Mouse (Mus musculus): Measurements from ENCODE around the gene Il1rapl2. TPM values are rescaled to one million over a fixed set of nuclear protein-coding genes. Genes with fewer than 3 reads are reported as not detected.

Gene Il1rapl2
- polyA plus RNA-seq, 1 experiment, result not detected

GRCm38 (mm10) chrX:137923490-137923889, 353.1 kb downstream of the Il1rapl2 start:
- no peak overlapping the region for H3K27ac ChIP-seq (ENCODE audit: insufficient read depth, low read depth, low read length)
- TF ChIP-seq CTCF (conservative IDR thresholded peaks at IDR 0.05; ENCODE audit: insufficient read depth, insufficient read length, low read depth, low read length) (no peak), POLR2A (IDR thresholded peaks at IDR 0.05; ENCODE audit: low read depth, low read length) (no peak)
- DNase-seq, result no peak
- H3K27me3 ChIP-seq (replicated peaks; ENCODE audit: control insufficient read depth, insufficient read depth, low read length), result no peaks in the 10 kb centered on the region
- no peaks in the 10 kb centered on the region for H3K4me1 ChIP-seq (ENCODE audit: control insufficient read depth, insufficient read depth, low read length)
- no peaks in the 10 kb centered on the region for H3K36me3 ChIP-seq (ENCODE audit: control insufficient read depth, insufficient read depth, low read length)
- no peak overlapping the region for H3K4me3 ChIP-seq (ENCODE audit: insufficient read depth, low read depth, low read length)

DNA sequence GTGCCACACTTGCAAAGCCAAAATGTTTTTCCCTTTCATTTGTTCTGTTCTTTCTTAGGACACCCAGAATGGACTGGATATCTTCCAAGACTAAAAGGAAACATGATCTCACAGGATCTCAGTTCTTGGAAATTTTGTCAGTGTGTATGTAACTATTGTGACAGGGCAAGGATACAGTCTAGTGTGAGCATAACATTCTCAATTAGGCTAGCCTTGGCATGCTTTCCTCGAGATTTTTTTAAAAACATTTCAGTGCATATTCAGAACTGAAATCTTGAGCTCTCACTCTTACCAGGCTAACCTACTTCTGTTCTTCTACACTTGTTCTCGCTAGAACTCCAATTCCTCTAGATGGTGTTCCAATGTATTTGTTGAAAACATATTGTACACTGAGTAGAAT, 356.4 kb downstream of the Il1rapl2 start:
- no peaks in the 10 kb centered on the region for H3K4me1 ChIP-seq (ENCODE audit: control insufficient read depth, insufficient read depth, low read length)
- H3K4me3 ChIP-seq (ENCODE audit: insufficient read depth, low read depth, low read length), result no peak overlapping the region
- no peaks in the 10 kb centered on the region for H3K27me3 ChIP-seq (replicated peaks; ENCODE audit: control insufficient read depth, insufficient read depth, low read length)
- DNase-seq, result no peak
- 58% methylated on average over 2 of the region's 2 CpGs for WGBS
- TF ChIP-seq CTCF (conservative IDR thresholded peaks at IDR 0.05; ENCODE audit: insufficient read depth, insufficient read length, low read depth, low read length), result no peak
- no peak overlapping the region for H3K27ac ChIP-seq (ENCODE audit: insufficient read depth, low read depth, low read length)
- no peaks in the 10 kb centered on the region for H3K36me3 ChIP-seq (ENCODE audit: control insufficient read depth, insufficient read depth, low read length)

DNA sequence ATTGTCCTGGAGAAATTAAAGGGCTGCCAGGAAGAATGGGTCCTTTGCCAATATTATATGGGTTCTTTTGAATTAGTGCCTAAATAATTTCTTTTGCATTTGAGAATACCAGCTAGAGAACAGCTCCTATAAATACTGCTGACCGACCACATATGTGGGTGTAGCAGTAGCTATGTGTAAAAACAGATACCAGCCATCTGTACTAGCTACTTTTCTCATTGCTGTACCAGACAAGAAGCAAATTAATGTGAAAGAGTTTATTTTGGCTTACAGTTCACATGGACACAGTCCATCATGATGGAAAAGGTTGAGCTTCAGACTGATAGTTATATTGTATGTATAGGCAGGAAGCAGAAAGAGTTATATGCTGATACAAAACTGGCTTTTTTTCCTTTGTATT, 377.3 kb downstream of the Il1rapl2 start:
- no peak for DNase-seq
- H3K27me3 ChIP-seq (replicated peaks; ENCODE audit: control insufficient read depth, insufficient read depth, low read length), result no peaks in the 10 kb centered on the region
- TF ChIP-seq CTCF (conservative IDR thresholded peaks at IDR 0.05; ENCODE audit: insufficient read depth, insufficient read length, low read depth, low read length), result no peak
- TF ChIP-seq POLR2A (IDR thresholded peaks at IDR 0.05; ENCODE audit: low read depth, low read length), result no peak
- H3K4me1 ChIP-seq (ENCODE audit: control insufficient read depth, insufficient read depth, low read length), result no peaks in the 10 kb centered on the region
- H3K27ac ChIP-seq (ENCODE audit: insufficient read depth, low read depth, low read length), result no peak overlapping the region
- H3K4me3 ChIP-seq (ENCODE audit: insufficient read depth, low read depth, low read length), result no peak overlapping the region
- 79% methylated on average over 1 of the region's 1 CpGs for WGBS
- no peaks in the 10 kb centered on the region for H3K36me3 ChIP-seq (ENCODE audit: control insufficient read depth, insufficient read depth, low read length)

DNA sequence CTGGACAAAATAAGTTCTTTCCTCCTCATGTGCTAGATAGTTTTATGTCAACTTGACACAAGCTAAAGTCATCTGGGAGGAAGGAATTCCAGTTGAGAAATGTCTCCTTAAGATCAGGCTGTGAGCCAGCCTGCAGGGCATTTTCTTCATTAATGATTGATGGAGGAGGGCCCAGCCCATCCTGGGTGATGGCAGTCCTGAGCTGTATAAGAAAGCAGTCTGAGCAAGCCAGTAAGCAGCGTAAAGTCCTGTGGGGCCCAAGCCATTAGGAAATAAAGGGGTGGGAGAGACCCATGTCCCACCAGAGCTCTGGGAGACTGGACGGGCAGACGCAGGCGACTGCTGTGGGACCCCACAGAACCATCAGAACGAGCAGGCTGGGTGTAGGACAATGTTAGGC, 400.9 kb downstream of the Il1rapl2 start:
- H3K4me3 ChIP-seq (ENCODE audit: insufficient read depth, low read depth, low read length), result no peak overlapping the region
- peak; percentile 26 for DNase-seq
- TF ChIP-seq CTCF (conservative IDR thresholded peaks at IDR 0.05; ENCODE audit: insufficient read depth, insufficient read length, low read depth, low read length), result no peak
- no peak for TF ChIP-seq POLR2A (IDR thresholded peaks at IDR 0.05; ENCODE audit: low read depth, low read length)
- H3K27ac ChIP-seq (ENCODE audit: insufficient read depth, low read depth, low read length), result no peak overlapping the region
- H3K27me3 ChIP-seq (replicated peaks; ENCODE audit: control insufficient read depth, insufficient read depth, low read length), result no peaks in the 10 kb centered on the region
- H3K36me3 ChIP-seq (ENCODE audit: control insufficient read depth, insufficient read depth, low read length), result no peaks in the 10 kb centered on the region
- no peaks in the 10 kb centered on the region for H3K4me1 ChIP-seq (ENCODE audit: control insufficient read depth, insufficient read depth, low read length)
- WGBS, result 75% methylated on average over 5 of the region's 5 CpGs

GRCm38 (mm10) chrX:138043113-138043512, 472.7 kb downstream of the Il1rapl2 start:
- H3K27ac ChIP-seq (ENCODE audit: insufficient read depth, low read depth, low read length), result no peak overlapping the region
- 96% methylated on average over 3 of the region's 3 CpGs for WGBS

GRCm38 (mm10) chrX:138103954-138104353, 533.5 kb downstream of the Il1rapl2 start:
- WGBS, result 8% methylated on average over 6 of the region's 6 CpGs
- Histone ChIP-seq H3K27me3 (replicated peaks; ENCODE audit: control insufficient read depth, insufficient read depth, low read length) (no peaks in the 10 kb centered on the region), H3K4me1 (ENCODE audit: control insufficient read depth, insufficient read depth, low read length) (no peaks in the 10 kb centered on the region), H3K4me3 (ENCODE audit: insufficient read depth, low read depth, low read length) (no peak overlapping the region), H3K27ac (ENCODE audit: insufficient read depth, low read depth, low read length) (no peak overlapping the region), H3K36me3 (ENCODE audit: control insufficient read depth, insufficient read depth, low read length) (no peaks in the 10 kb centered on the region)
- no peak for TF ChIP-seq POLR2A (IDR thresholded peaks at IDR 0.05; ENCODE audit: low read depth, low read length)
- no peak for DNase-seq

More at GRCm38 (mm10) chrX:138043113-138043512, 472.7 kb downstream of the Il1rapl2 start:
- Histone ChIP-seq H3K36me3 (ENCODE audit: control insufficient read depth, insufficient read depth, low read length) (no peaks in the 10 kb centered on the region), H3K4me1 (ENCODE audit: control insufficient read depth, insufficient read depth, low read length) (no peaks in the 10 kb centered on the region), H3K27me3 (replicated peaks; ENCODE audit: control insufficient read depth, insufficient read depth, low read length) (no peaks in the 10 kb centered on the region), H3K4me3 (ENCODE audit: insufficient read depth, low read depth, low read length) (no peak overlapping the region)
- TF ChIP-seq POLR2A (IDR thresholded peaks at IDR 0.05; ENCODE audit: low read depth, low read length) (no peak), CTCF (conservative IDR thresholded peaks at IDR 0.05; ENCODE audit: insufficient read depth, insufficient read length, low read depth, low read length) (no peak)
- DNase-seq, result no peak

GRCm38 (mm10) chrX:138104668-138105067, 534.3 kb downstream of the Il1rapl2 start:
- H3K27ac ChIP-seq (ENCODE audit: insufficient read depth, low read depth, low read length), result no peak overlapping the region

GRCm38 (mm10) chrX:138170146-138170545, 599.7 kb downstream of the Il1rapl2 start:
- Histone ChIP-seq H3K27me3 (replicated peaks; ENCODE audit: control insufficient read depth, insufficient read depth, low read length) (no peaks in the 10 kb centered on the region), H3K4me1 (ENCODE audit: control insufficient read depth, insufficient read depth, low read length) (no peaks in the 10 kb centered on the region), H3K4me3 (ENCODE audit: insufficient read depth, low read depth, low read length) (no peak overlapping the region), H3K36me3 (ENCODE audit: control insufficient read depth, insufficient read depth, low read length) (no peaks in the 10 kb centered on the region), H3K27ac (ENCODE audit: insufficient read depth, low read depth, low read length) (no peak overlapping the region)
- TF ChIP-seq CTCF (conservative IDR thresholded peaks at IDR 0.05; ENCODE audit: insufficient read depth, insufficient read length, low read depth, low read length), result no peak
- DNase-seq, result peak; percentile 9
- WGBS, result 6% methylated on average over 3 of the region's 3 CpGs

More at GRCm38 (mm10) chrX:138104668-138105067, 534.3 kb downstream of the Il1rapl2 start:
- Histone ChIP-seq H3K27me3 (replicated peaks; ENCODE audit: control insufficient read depth, insufficient read depth, low read length) (no peaks in the 10 kb centered on the region), H3K36me3 (ENCODE audit: control insufficient read depth, insufficient read depth, low read length) (no peaks in the 10 kb centered on the region), H3K4me3 (ENCODE audit: insufficient read depth, low read depth, low read length) (no peak overlapping the region), H3K4me1 (ENCODE audit: control insufficient read depth, insufficient read depth, low read length) (no peaks in the 10 kb centered on the region)
- DNase-seq, result no peak
- 52% methylated on average over 3 of the region's 3 CpGs for WGBS
- TF ChIP-seq CTCF (conservative IDR thresholded peaks at IDR 0.05; ENCODE audit: insufficient read depth, insufficient read length, low read depth, low read length) (no peak), POLR2A (IDR thresholded peaks at IDR 0.05; ENCODE audit: low read depth, low read length) (no peak)

All from kidney, adult 2 months (tissue).